In the genomic region with DNA sequence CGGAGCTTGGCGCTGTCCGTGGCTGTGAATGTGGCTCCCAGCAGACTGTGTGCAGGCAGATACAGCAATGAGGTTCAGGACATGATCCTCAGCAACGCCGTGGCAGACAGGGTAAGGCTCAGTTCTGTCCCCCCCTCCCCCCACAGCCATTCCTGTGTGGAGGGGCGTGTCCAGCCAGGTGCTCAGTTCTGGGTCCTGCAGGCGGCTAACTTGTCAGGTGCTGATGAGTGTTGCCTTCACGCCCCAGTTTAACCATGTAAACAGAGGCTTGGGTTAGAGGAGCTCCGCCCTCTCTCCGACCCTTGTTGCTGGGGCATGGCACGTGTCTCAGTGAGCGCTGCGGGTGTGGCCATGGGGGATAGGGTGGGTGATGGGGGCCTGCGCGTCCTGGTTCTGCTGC, we compare ENCODE assay signal across 25 mouse cellular contexts. TPM values are rescaled to one million over a fixed set of nuclear protein-coding genes. Genes with fewer than 3 reads are reported as not detected.
A peak's percentile ranks its signal among the peaks of the same experiment; 100 is the strongest.
DNase-seq lines count a peak whose midpoint lies in the region; ATAC-seq and TF ChIP-seq lines count a peak whose summit lies in the region.
"Had no signal": no experiment of that assay in that cellular context is flagged by ENCODE, and none has a peak within 500 bp of the region (broad histone marks: within the 10 kb centered on the region; RNA-seq: fewer than 3 reads in every experiment).

No protein-coding gene starts in this region.

- H3K4me3 ChIP-seq in gastrocnemius, adult 2 months = no peak overlapping the region
- H3K4me3 ChIP-seq in midbrain, embryonic 11.5 days (ENCODE audit: low read depth, low read length) = no peak overlapping the region
- H3K4me3 ChIP-seq in midbrain, embryonic 14.5 days (replicated peaks; ENCODE audit: low read depth, low read length) = no peak overlapping the region
- no peak overlapping the region for H3K4me3 ChIP-seq in stomach, embryonic 14.5 days (ENCODE audit: low read depth, low read length)
- H3K4me3 ChIP-seq in forebrain, postnatal 0 days (ENCODE audit: low read depth, low read length) = no peak overlapping the region
- H3K4me3 ChIP-seq: embryonic facial prominence, embryonic 13.5 days; forebrain, embryonic 12.5 days; heart, embryonic 10.5 days; hindbrain, embryonic 12.5 days had no signal

- peak; percentile 10 for DNase-seq in gastrocnemius, adult 2 months
- no peak for DNase-seq in gastrocnemius, postnatal 14 days
- peak; percentile 19 for DNase-seq in midbrain, embryonic 11.5 days (ENCODE audit: low spot score, missing footprints)
- DNase-seq in midbrain, embryonic 14.5 days = no peak
- no peak for DNase-seq in T-cell, adult 2 months (ENCODE audit: low spot score)
- DNase-seq in forebrain, postnatal 0 days = no peak
- DNase-seq: adrenal gland, adult 2 months; adrenal gland, postnatal 25 days; B cell, adult 2 months; cerebellum, adult 18-20 months; cerebellum, adult 9-11 months; cerebellum, postnatal 36 days; gastrocnemius, postnatal 36 days; heart, adult 18-20 months; heart, postnatal 10 days; heart, postnatal 4 days had no signal

- no peaks in the 10 kb centered on the region for H3K9me3 ChIP-seq in midbrain, embryonic 11.5 days (ENCODE audit: control insufficient read depth, low read length)
- no peaks in the 10 kb centered on the region for H3K9me3 ChIP-seq in midbrain, embryonic 14.5 days (ENCODE audit: control insufficient read depth, low read length)
- no peaks in the 10 kb centered on the region for H3K9me3 ChIP-seq in stomach, embryonic 14.5 days (ENCODE audit: control insufficient read depth, low read depth, low read length)
- no peaks in the 10 kb centered on the region for H3K9me3 ChIP-seq in forebrain, postnatal 0 days (ENCODE audit: low read length)
- H3K9me3 ChIP-seq: embryonic facial prominence, embryonic 13.5 days; forebrain, embryonic 12.5 days; G1E; heart, embryonic 10.5 days; hindbrain, embryonic 12.5 days had no signal

- no peak for ATAC-seq in midbrain, embryonic 11.5 days (ENCODE audit: low FRiP score)
- no peak for ATAC-seq in midbrain, embryonic 14.5 days (ENCODE audit: low FRiP score, low TSS enrichment)
- peak; percentile 81 for ATAC-seq in stomach, embryonic 14.5 days (ENCODE audit: insufficient number of reproducible peaks, insufficient read depth, low FRiP score, low read depth)
- ATAC-seq in megakaryocyte progenitor cell, adult 5-6 weeks (replicated peaks; ENCODE audit: poor library complexity) = no peak
- no peak for ATAC-seq in forebrain, postnatal 0 days
- ATAC-seq: forebrain, embryonic 16.5 days; hindbrain, postnatal 0 days had no signal

- no peak overlapping the region for H3K9ac ChIP-seq in midbrain, embryonic 11.5 days (ENCODE audit: low read length)
- H3K9ac ChIP-seq in midbrain, embryonic 14.5 days (replicated peaks; ENCODE audit: low read length) = no peak overlapping the region
- H3K9ac ChIP-seq in stomach, embryonic 14.5 days (replicated peaks; ENCODE audit: low read depth, low read length) = no peak overlapping the region
- no peak overlapping the region for H3K9ac ChIP-seq in forebrain, postnatal 0 days
- H3K9ac ChIP-seq: embryonic facial prominence, embryonic 13.5 days; forebrain, embryonic 12.5 days; hindbrain, embryonic 12.5 days had no signal

- no peaks in the 10 kb centered on the region; the same call in 1 of the 2 replicates for H3K4me1 ChIP-seq in midbrain, embryonic 11.5 days (ENCODE audit: control insufficient read depth, insufficient read depth, low read length)
- no peaks in the 10 kb centered on the region for H3K4me1 ChIP-seq in midbrain, embryonic 14.5 days (ENCODE audit: control insufficient read depth, insufficient read depth, low read length)
- H3K4me1 ChIP-seq in stomach, embryonic 14.5 days (ENCODE audit: control insufficient read depth, insufficient read depth, low read length) = 0 out of 2 replicates have a peak, but pooled peaks cover 3% of the 10 kb centered on the region
- H3K4me1 ChIP-seq in forebrain, postnatal 0 days (ENCODE audit: insufficient read depth) = no peaks in the 10 kb centered on the region
- H3K4me1 ChIP-seq: embryonic facial prominence, embryonic 13.5 days; forebrain, embryonic 12.5 days; hindbrain, embryonic 12.5 days had no signal

- H3K4me2 ChIP-seq in midbrain, embryonic 11.5 days = no peak overlapping the region
- no peak overlapping the region for H3K4me2 ChIP-seq in midbrain, embryonic 14.5 days (ENCODE audit: low read length)
- no peak overlapping the region for H3K4me2 ChIP-seq in stomach, embryonic 14.5 days (replicated peaks; ENCODE audit: low read depth, low read length)
- H3K4me2 ChIP-seq in forebrain, postnatal 0 days (ENCODE audit: low read depth) = no peak overlapping the region
- H3K4me2 ChIP-seq: embryonic facial prominence, embryonic 13.5 days; forebrain, embryonic 12.5 days; hindbrain, embryonic 12.5 days had no signal

- no peak for TF ChIP-seq CTCF in gastrocnemius, adult 2 months (IDR thresholded peaks at IDR 0.05)
- no peak for TF ChIP-seq CTCF in forebrain, postnatal 0 days (IDR thresholded peaks at IDR 0.05; ENCODE audit: low read depth)

- no peak overlapping the region for H3K27ac ChIP-seq in gastrocnemius, adult 2 months
- no peak overlapping the region for H3K27ac ChIP-seq in midbrain, embryonic 11.5 days (ENCODE audit: low read depth, low read length)
- H3K27ac ChIP-seq in midbrain, embryonic 14.5 days (replicated peaks; ENCODE audit: low read depth, low read length) = no peak overlapping the region
- no peak overlapping the region for H3K27ac ChIP-seq in stomach, embryonic 14.5 days (ENCODE audit: low read length)
- H3K27ac ChIP-seq in forebrain, postnatal 0 days (ENCODE audit: low read depth, low read length) = no peak overlapping the region
- H3K27ac ChIP-seq: embryonic facial prominence, embryonic 13.5 days; forebrain, embryonic 12.5 days; heart, embryonic 10.5 days; hindbrain, embryonic 12.5 days; hindbrain, postnatal 0 days had no signal

- intact Hi-C loops in gastrocnemius, adult 2 months (cut with DNase I) = no loop called here
- intact Hi-C loops in gastrocnemius, postnatal 14 days (cut with DNase I; ENCODE audit: low total_unique reads) = no loop called here

- peaks cover 18% of the 10 kb centered on the region for H3K36me3 ChIP-seq in midbrain, embryonic 11.5 days (ENCODE audit: control insufficient read depth, insufficient read depth, low read length)
- peaks cover 78% of the 10 kb centered on the region for H3K36me3 ChIP-seq in midbrain, embryonic 14.5 days (ENCODE audit: control insufficient read depth, insufficient read depth, low read length)
- peaks cover 58% of the 10 kb centered on the region for H3K36me3 ChIP-seq in stomach, embryonic 14.5 days (ENCODE audit: control insufficient read depth, insufficient read depth, low read length)
- H3K36me3 ChIP-seq in forebrain, postnatal 0 days (ENCODE audit: insufficient read depth) = peaks cover 78% of the 10 kb centered on the region

- 95% methylated on average over 15 of the region's 15 CpGs for WGBS in midbrain, embryonic 11.5 days
- WGBS in midbrain, embryonic 14.5 days = 97% methylated on average over 15 of the region's 15 CpGs
- 63% methylated on average over 15 of the region's 15 CpGs for WGBS in stomach, embryonic 14.5 days
- 93% methylated on average over 15 of the region's 15 CpGs for WGBS in forebrain, postnatal 0 days

- H3K27me3 ChIP-seq in midbrain, embryonic 11.5 days (ENCODE audit: control insufficient read depth, insufficient read depth, low read length) = no peaks in the 10 kb centered on the region
- H3K27me3 ChIP-seq in midbrain, embryonic 14.5 days (ENCODE audit: control insufficient read depth, insufficient read depth, low read length) = no peaks in the 10 kb centered on the region
- H3K27me3 ChIP-seq in stomach, embryonic 14.5 days (ENCODE audit: control insufficient read depth, insufficient read depth, low read length) = no peaks in the 10 kb centered on the region
- H3K27me3 ChIP-seq in forebrain, postnatal 0 days (ENCODE audit: insufficient read depth, low read length) = no peaks in the 10 kb centered on the region
- H3K27me3 ChIP-seq: embryonic facial prominence, embryonic 13.5 days; forebrain, embryonic 12.5 days; hindbrain, embryonic 12.5 days had no signal

RNA-seq across cellular contexts. Expression of a gene that starts 12.0 kb away (rescaled TPM):
- 10 to 100 TPM; 38.5 to 39.6 TPM for total RNA-seq in gastrocnemius, adult 2 months (2021)
- total RNA-seq in gastrocnemius, postnatal 14 days (2021) = 10 to 100 TPM; 28.9 to 35.2 TPM
- polyA plus RNA-seq in midbrain, embryonic 11.5 days (2014; fragmentation: Nextera tagmentation; extraction: Ambion mirVana) = 19.4 and 19.6 TPM in 2 replicates
- polyA plus RNA-seq in midbrain, embryonic 14.5 days (2014; fragmentation: Nextera tagmentation; extraction: Ambion mirVana) = 24.9 and 28.0 TPM in 2 replicates
- 12.7 and 14.7 TPM in 2 replicates for polyA plus RNA-seq in stomach, embryonic 14.5 days (2014; fragmentation: Nextera tagmentation; extraction: Ambion mirVana)
- total RNA-seq in megakaryocyte progenitor cell, adult 5-6 weeks (2015) = 24.7 and 25.2 TPM in 2 replicates
- total RNA-seq in megakaryocyte progenitor cell, adult 5-6 weeks (2017) = 22.8 and 28.8 TPM in 2 replicates
- total RNA-seq in forebrain, postnatal 0 days (2014; rRNA removed) = 87.7 and 92.5 TPM in 2 replicates
- 22.0 and 24.7 TPM in 2 replicates for polyA plus RNA-seq in forebrain, postnatal 0 days (2015; fragmentation: Nextera tagmentation; extraction: Ambion mirVana)

RNA-seq across cellular contexts. Expression of a gene that starts 54.6 kb away (rescaled TPM):
- 10 to 100 TPM; 31.3 to 31.9 TPM for total RNA-seq in gastrocnemius, adult 2 months (2021)
- 10 to 100 TPM; 28.7 to 31.3 TPM for total RNA-seq in gastrocnemius, postnatal 14 days (2021)
- polyA plus RNA-seq in midbrain, embryonic 11.5 days (2014; fragmentation: Nextera tagmentation; extraction: Ambion mirVana) = 27.6 and 32.2 TPM in 2 replicates
- polyA plus RNA-seq in midbrain, embryonic 14.5 days (2014; fragmentation: Nextera tagmentation; extraction: Ambion mirVana) = 40.5 and 51.2 TPM in 2 replicates
- 42.3 TPM in 2 replicates for polyA plus RNA-seq in stomach, embryonic 14.5 days (2014; fragmentation: Nextera tagmentation; extraction: Ambion mirVana)
- 17.5 and 17.7 TPM in 2 replicates for total RNA-seq in megakaryocyte progenitor cell, adult 5-6 weeks (2015)
- 33.2 and 35.3 TPM in 2 replicates for total RNA-seq in megakaryocyte progenitor cell, adult 5-6 weeks (2017)
- 51.9 and 74.4 TPM in 2 replicates for total RNA-seq in forebrain, postnatal 0 days (2014; rRNA removed)
- 19.4 and 22.4 TPM in 2 replicates for polyA plus RNA-seq in forebrain, postnatal 0 days (2015; fragmentation: Nextera tagmentation; extraction: Ambion mirVana)

Comparison
In these comparisons a context has a peak if more than half of its experiments do, and no peak if none do; other contexts are left out.
1. DNase-seq: peak in gastrocnemius, adult 2 months (single experiment) and midbrain, embryonic 11.5 days (single experiment); none in gastrocnemius, postnatal 14 days (single experiment), midbrain, embryonic 14.5 days (single experiment), T-cell, adult 2 months (single experiment) and forebrain, postnatal 0 days (single experiment).